Mouse (Mus musculus) erythroblast, embryonic 14.5 days (primary cell): ENCODE measurements around the gene Scarf1. TPM values are rescaled to one million over a fixed set of nuclear protein-coding genes. Genes with fewer than 3 reads are reported as not detected.
A peak's percentile ranks its signal among the peaks of the same experiment; 100 is the strongest.

Experiments used
- H3K27me3 ChIP-seq: 2 replicates; pipeline ENCODE4 v1.6.1; 2012; ENCODE audit warnings: inconsistent platforms; ENCODE audit not compliant: control insufficient read depth
- H3K36me3 ChIP-seq: 2 replicates; pipeline ENCODE4 v1.6.1; 2012; ENCODE audit warnings: mild to moderate bottlenecking, inconsistent platforms; ENCODE audit not compliant: control insufficient read depth
- H3K4me1 ChIP-seq: 2 replicates; pipeline ENCODE4 v1.6.1; 2012; ENCODE audit warnings: inconsistent platforms; ENCODE audit not compliant: control insufficient read depth
- H3K4me3 ChIP-seq: replicated peaks from 2 replicates; pipeline ENCODE3; 2012; ENCODE audit warnings: moderate library complexity, mild to moderate bottlenecking, inconsistent platforms
- H3K9me3 ChIP-seq: 2 replicates; pipeline ENCODE4 v1.6.1; 2012; ENCODE audit warnings: low read length, inconsistent platforms, mixed read lengths; ENCODE audit not compliant: control insufficient read depth
- GATA1 ChIP-seq: IDR thresholded peaks from 2 replicates; pipeline ENCODE4 v1.6.1; 2012; ENCODE audit warnings: low read length, inconsistent platforms, mixed read lengths
- TAL1 ChIP-seq: IDR thresholded peaks from 3 replicates; pipeline ENCODE4 v1.6.1; 2012; ENCODE audit warnings: low read length, inconsistent platforms, mixed read lengths
- polyA plus RNA-seq: library from polyadenylated mRNA; stranded (reverse); fragments of >175 nt; gene quantifications from 2 replicates; pipeline ENCODE4 v1.2.3, GENCODE M21; 2012

Gene Scarf1
- polyA plus RNA-seq, 1 experiment = 0.06 TPM

DNA sequence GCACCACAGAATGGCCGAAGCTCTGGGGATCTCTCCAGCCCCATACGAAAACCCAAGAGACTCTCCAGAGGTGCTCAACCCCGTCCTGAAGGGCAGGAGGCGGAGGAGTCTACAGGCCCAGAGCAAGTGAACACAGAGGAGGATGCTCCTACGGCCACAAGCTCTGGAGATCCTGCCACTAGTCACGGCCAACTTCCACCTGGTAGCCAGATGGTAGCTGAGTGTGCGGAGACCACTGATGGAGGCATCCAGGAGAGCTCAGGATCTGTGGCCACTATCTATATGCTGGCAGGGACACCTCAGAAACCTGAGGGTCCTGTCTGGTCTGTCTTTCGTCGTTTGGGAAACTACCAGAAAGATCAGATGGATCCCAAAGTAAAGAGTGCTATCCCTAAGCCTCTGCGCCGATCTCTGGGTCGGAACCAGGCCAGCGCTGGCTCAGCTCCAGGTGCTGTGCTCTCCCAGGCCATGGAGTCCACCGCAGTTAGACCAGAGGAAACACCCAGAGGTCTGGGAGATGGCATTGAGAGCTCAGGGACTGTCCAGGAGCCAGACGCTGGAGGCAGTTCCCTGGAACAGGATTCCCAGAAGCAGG is 12.3 kb downstream of the Scarf1 start:
- TF ChIP-seq GATA1 = no peak
- no peak for TF ChIP-seq TAL1
- peaks cover 9% of the 10 kb centered on the region for H3K4me1 ChIP-seq
- no peaks in the 10 kb centered on the region for H3K36me3 ChIP-seq
- no peaks in the 10 kb centered on the region for H3K27me3 ChIP-seq
- H3K4me3 ChIP-seq = no peak overlapping the region
- no peaks in the 10 kb centered on the region for H3K9me3 ChIP-seq

DNA sequence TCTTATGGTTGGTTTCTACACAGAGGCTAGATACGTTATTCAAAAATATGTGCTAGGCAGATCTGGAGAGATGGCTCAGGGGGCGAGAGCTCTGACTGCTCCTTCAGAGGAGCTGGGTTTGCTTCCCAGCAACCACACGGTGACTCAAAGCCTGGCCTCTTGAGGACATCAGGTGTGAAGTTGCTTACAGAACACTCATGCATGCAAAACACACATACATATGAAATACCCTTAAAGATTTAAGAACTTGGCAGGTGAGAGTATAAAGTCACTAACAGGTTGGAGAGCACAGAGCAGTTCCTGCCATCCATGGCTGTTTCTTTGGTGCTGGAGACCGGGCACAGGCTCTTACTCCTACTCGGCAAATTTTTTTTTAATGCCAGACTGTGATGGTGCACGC is 13.6 kb downstream of the Scarf1 start:
- H3K9me3 ChIP-seq = no peaks in the 10 kb centered on the region
- no peaks in the 10 kb centered on the region for H3K36me3 ChIP-seq
- TF ChIP-seq TAL1 (no peak), GATA1 (no peak)

DNA sequence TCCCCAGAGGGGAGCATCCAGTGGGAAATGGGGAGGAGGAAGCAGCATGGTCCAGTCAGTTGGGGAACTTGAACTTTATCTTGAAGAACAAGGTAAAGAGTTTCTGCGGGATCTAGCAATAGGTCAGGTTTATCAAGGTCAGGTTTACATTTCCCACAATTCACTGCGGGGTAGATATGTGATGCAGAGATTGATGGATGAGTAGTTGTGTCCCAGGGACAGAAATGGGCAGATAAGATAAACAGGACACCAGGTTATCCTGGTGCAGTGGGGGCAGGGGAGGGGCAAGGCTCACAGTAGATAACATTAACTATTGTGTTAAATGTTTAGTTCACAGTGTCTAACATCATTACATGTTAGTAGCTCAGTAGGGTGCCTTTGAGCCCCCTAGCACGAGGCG is 16.4 kb downstream of the Scarf1 start:
- no peaks in the 10 kb centered on the region for H3K36me3 ChIP-seq
- peaks cover 37% of the 10 kb centered on the region for H3K4me1 ChIP-seq
- peaks cover 20% of the 10 kb centered on the region for H3K27me3 ChIP-seq
- H3K4me3 ChIP-seq = no peak overlapping the region
- no peaks in the 10 kb centered on the region for H3K9me3 ChIP-seq
- no peak for TF ChIP-seq GATA1
- no peak for TF ChIP-seq TAL1

More for the DNA sequence above, 13.6 kb downstream of the Scarf1 start:
- Histone ChIP-seq H3K4me3 (no peak overlapping the region), H3K4me1 (peaks cover 21% of the 10 kb centered on the region), H3K27me3 (no peaks in the 10 kb centered on the region; the same call in 1 of the 2 replicates)

DNA sequence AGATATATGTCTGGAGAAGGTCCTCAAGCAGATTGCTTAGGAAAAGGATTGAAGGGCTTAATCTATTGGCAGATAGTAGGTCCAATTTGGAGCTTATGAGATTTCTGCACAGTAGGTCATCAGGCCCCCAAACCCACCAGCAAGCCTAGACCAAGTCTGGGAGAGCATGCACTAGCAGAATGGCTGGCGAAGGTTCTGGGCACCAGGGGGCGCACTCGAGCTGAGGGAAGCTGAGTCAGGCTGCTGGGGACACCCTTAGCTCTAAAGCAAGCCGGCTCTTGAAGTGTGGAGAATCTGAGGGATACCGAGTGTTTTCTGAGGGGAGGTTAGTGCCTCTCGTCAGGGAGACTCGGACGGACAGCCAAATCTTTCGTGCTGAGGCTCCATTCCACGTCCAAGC is 17.0 kb downstream of the Scarf1 start:
- Histone ChIP-seq H3K36me3 (no peaks in the 10 kb centered on the region), H3K4me1 (peaks cover 43% of the 10 kb centered on the region), H3K9me3 (no peaks in the 10 kb centered on the region), H3K4me3 (peak overlapping the region; percentile 73), H3K27me3 (peaks cover 20% of the 10 kb centered on the region)
- TF ChIP-seq TAL1 = no peak
- TF ChIP-seq GATA1 = no peak

DNA sequence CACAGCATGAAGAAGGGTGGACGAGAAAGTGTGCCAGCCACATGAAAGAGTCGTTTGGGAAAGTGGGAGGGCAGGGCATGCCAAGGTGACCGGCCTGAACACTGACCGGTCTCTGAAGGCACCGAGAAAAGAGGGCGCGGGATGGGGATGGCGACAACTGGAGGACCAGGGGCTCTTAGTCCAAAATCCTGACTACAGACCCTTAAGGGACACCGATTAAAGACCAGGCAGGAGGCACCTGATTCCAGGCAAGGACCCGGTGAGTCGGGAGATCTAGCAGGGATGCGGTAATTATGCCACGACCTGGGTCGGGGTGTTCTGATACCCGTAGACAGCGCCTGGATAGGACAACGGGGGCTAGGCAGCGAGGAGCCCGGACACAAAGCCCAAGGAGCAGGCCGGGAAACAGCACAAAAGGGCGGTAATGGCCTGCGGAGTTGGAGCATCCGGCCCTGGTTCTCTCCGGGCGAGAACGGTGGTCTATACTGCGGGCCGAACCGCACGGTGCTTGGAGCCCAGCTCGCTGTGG is 17.6 kb downstream of the Scarf1 start:
- no peaks in the 10 kb centered on the region for H3K9me3 ChIP-seq
- no peaks in the 10 kb centered on the region for H3K36me3 ChIP-seq
- H3K27me3 ChIP-seq = peaks cover 20% of the 10 kb centered on the region
- H3K4me3 ChIP-seq = peak overlapping the region; percentile 73
- H3K4me1 ChIP-seq = peaks cover 49% of the 10 kb centered on the region
- no peak for TF ChIP-seq GATA1
- TF ChIP-seq TAL1 = no peak

DNA sequence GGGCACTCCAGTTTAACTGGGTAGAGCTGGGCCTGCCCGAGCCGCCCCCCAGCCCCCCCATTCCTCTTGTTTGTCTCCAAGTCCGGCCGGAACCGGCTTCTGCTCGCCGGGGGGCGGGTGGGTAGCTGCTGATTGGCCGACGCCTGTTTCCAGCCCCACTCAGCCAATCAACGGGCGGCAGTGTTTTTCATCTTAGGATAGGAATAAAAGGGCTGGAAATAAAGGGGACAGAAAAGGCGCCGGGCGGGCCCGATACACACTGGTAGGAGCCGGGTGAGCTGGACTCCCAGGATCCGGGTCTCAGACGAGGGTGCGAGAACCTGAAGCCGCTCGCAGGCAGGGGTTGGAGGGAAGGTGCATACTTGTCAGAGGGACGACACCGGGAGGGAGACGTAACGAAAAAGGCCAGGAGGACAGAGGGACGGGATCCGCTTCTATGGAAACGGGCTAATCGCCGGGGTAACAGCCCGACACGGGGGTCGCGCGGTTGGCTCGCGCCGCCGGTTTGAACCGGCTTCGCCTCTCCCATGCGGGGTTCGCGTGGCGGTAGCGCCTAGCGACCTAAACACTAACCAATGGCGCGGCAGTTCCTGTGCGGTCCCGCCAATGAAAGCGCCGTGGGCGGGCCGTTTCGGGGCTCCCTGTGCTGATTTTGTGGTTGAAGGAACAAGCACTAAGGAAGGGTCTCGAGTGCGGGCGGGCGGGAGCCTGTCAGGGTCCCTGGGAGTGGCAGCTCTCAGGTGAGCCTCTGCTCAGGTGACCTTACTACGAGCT is 18.3 kb downstream of the Scarf1 start, which contains the start of gene Slc43a2:
TSS of gene Slc43a2 (plus strand) at position 226 of the 774 bp plus-strand sequence.
- H3K27me3 ChIP-seq = peaks cover 20% of the 10 kb centered on the region
- TF ChIP-seq TAL1 (no peak), GATA1 (no peak)
- H3K4me3 ChIP-seq = peak within 1 kb of the TSS; percentile 73
- H3K4me1 ChIP-seq = peaks cover 50% of the 10 kb centered on the region
- no peaks in the 10 kb centered on the region for H3K36me3 ChIP-seq
- H3K9me3 ChIP-seq = no peaks in the 10 kb centered on the region

DNA sequence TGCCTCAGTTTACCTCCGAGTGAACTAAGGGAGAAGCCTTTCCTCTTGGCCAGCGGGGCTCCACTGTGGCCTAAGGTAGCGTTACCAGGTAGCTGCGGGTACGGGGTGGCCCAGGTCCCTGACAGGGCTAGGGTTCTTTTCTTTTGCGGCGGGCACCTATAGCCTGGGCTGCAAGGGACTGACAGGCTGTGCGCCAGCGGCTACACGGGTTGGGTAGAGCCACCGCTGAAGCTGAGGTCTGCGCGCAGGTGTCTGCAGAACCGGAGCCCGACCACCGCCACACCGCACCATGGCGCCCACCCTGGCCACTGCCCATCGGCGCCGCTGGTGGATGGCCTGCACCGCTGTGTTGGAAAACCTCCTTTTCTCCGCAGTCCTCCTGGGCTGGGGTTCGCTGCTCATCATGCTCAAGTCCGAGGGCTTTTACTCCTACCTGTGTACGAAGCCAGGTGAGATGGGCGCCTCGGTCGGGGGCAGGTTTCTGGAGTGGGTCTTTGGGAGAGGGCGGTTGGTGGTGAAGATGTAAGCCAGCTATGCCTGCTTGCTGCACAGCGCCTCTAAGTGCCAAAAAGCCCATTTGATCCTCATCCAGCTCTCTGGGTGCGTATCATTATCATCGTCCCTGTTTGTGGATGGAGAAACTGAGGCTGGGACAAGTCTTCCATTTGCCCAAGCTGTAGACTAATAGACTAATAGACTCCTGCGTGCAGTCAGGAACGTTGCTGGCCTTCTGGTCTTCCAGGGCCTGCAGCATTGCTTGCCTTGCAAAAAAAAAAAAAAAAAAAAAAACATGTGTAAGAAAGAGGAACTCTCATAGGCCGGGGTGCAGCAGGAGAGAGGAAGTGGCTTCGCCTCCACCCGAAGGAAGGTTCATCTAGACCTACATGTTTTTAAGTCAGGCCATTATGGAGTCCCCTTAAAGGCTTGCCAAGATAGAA is 19.3 kb downstream of the Scarf1 start:
- Histone ChIP-seq H3K9me3 (no peaks in the 10 kb centered on the region), H3K4me1 (peaks cover 50% of the 10 kb centered on the region), H3K27me3 (peaks cover 20% of the 10 kb centered on the region), H3K4me3 (peak overlapping the region; percentile 73), H3K36me3 (no peaks in the 10 kb centered on the region)
- no peak for TF ChIP-seq TAL1

DNA sequence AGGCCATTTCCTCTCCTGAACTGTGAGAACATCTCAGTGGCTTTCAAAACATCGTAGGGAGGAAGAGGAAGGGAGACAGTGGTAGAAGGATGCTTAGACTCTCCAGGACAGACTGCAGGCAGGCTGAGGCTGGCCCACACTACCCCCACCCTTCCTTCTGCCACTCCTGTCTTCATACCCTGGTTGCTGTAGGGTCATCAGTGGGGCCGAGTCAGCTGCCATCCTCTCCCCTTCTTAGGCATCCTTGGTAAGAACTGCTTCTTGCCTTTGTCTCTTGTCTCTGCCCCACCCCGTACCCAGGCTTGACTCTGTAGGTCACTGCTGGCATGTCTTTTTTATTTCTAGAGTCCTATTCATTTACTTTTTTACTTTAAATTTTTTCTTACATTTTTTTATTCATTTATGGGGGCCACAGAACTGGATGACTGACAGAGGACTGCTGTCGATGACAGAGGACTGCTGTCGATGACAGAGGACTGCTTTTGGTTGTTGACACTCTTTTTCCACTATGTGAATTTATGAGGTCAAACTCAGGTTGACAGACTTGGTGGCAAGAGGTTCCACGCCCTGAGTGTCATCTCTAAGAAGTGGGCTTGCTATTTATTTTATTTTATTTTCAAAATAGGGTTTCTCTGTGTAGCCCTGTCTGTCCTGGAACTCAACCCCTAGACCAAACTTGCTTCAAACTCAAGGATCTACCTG is 20.1 kb downstream of the Scarf1 start:
- H3K4me1 ChIP-seq = peaks cover 50% of the 10 kb centered on the region
- H3K9me3 ChIP-seq = no peaks in the 10 kb centered on the region
- TF ChIP-seq TAL1 (no peak), GATA1 (no peak)
- H3K36me3 ChIP-seq = no peaks in the 10 kb centered on the region
- H3K27me3 ChIP-seq = peaks cover 20% of the 10 kb centered on the region
- peak overlapping the region; percentile 4 for H3K4me3 ChIP-seq
